Mouse (Mus musculus): Measurements from ENCODE around the gene Phf24.

Phf24 gene

DNA sequence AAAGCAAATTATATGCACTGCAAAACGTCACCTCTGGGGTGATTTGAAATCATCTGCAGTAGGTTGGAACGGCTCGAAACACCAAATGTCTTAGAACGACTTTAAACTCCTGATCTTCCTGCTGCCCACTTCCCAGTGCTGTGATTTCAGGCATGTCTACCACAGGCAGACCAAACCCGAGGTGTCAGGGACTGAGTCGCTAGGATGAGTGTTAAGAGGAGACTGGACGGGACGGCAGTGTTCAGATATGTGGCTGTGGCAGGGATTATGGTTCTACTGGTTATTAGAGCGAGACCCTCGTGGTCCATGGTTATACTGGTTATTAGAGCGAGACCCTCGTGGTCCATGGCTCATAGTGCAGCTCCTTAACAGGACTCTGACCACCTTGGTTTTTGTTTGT, 1.1 kb upstream of the Phf24 start:
- no peak for DNase-seq

DNA sequence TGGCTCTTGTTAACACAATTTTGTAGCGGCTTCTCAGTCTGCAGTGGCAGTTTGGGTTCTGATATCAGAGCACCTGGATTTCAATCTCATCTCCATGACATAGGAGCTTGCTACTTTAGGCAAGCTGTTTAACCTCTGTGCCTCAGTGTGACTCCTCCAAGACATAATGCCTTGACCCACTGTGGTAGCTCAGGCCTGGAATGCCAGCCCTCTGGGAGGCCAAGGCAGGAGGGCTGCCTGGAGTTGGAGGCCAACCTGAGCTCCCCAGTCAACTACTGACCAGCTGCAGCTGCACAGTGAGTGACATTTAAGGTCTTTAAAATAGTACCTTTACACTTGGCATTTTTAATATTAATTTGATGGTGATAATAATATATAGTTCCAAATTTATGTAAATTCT, 494 bp upstream of the Phf24 start:
- no peak for DNase-seq

DNA sequence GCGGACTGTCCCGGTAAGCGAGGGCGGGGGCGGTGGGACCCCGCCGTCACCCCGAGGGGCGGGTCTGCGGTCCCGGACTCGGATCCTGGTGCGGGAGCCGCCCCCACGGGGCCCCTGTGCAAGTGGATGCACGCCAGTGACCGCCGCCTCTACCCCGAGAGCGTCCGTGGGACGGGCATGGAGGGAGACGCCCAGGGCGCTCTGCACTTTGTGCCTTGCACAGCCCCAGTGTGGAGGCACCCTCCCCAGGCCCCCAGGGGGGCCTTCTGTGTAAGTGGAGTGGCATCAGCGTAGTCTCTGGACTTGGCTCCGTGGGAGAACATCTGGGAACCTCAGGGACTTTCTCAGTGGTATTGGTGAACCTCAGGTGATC, 928 bp downstream of the Phf24 start:
- DNase-seq: no peak

DNA sequence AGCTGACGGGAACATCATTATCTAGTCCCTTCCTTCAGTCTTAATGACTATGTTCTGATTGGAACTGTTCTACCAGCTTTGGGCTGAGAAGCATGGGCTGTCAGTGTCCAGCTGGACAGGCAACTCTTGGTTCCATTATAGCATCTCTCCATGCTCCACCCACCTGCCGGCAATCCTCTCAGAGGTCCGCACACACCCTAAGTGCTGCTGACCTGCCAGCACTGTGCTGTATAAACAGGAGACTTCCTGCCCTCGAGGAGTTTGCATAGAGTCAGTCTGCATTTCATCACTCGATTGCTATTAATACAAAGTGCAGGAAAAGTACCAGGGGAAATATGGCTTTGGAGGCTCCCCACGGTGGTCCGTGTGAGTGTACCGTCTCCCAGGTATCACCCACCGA, 4.3 kb downstream of the Phf24 start:
- no peak for DNase-seq

DNA sequence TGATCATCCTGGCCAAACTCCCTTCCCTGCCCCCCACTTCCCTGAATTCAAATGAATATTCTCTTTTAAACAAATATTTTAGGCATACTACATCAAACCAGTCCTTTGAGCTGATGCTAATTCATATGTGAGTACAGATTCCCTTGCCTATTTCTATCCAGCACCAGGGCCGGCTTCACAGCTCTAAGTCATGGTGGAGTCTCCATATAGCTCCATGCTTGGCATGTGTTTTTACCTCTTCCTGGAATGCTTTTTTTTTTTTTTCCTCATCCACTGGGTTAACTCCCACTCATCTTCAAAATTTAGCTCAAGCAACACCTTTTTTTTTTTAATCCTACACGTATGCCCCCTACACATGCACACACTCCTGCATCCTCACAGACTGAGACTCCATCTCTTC, 5.1 kb downstream of the Phf24 start:
- no peak for DNase-seq

DNA sequence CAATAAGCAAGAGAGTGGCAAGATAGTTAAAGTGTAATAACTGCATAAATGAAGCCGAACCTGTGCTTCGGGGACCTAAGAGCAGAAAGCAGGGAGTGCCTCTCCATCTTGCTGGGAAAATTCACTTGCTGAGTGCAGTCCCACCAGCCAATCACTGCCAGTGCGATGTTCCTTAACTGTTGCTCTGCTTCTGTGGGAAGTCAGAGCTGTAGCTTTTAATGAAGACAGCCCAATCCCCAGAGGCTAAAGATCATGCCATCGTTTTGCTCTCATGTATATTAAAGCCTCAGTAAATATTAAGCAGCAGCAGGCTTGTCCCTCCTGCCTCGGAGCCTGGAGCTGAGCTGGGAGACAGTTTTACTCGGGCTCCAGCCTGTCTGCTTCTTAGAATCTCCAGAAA, 5.6 kb downstream of the Phf24 start:
- no peak for DNase-seq

DNA sequence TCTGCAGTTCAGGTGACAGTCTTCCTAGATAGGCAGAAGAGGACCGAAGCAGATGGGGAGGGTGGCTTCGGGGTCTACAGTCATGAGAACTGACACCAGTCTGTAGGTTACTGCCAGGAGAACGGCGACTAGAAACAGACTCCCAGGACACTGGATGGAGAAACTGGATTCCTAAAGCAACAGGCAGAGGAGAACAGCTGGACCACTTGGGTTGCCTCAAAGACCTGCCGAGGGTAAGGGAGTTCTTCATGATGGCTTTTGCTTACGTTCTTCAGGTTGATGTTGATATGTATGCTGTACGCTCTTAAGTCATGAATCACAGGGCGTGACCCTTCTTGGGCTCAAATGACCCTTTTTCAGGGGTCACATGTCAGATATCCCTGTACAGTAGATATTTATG, 6.0 kb downstream of the Phf24 start:
- DNase-seq: no peak

DNA sequence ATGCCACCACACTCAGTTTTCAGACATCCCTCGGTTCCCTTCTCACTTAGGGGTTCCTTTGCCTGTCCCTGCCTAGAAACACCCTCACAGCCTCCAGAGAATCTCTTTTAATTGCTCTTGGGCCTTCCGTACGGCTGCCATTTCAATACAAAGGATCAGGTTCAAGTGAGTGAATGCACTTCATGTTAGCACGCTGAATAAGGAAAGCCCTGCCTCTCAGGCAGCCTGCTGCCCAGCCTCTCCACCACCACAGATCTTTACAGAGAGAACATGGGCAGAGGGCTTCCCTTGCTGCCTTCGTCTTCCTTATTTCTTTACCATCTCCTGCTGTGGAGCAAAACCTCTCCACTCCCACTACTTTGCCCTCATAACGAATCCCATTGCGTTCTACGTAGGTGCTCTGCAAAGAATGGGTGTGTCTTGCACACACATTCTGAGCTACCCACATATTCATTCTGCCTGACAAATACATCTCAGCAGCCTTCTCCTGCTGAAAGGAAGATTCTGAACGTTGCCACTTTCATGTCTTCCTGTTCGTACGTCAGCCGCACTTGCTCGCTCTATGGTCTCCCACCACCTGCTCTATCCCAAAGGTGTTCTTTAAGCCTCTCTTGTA, 7.7 kb downstream of the Phf24 start:
- no peak for DNase-seq

DNA sequence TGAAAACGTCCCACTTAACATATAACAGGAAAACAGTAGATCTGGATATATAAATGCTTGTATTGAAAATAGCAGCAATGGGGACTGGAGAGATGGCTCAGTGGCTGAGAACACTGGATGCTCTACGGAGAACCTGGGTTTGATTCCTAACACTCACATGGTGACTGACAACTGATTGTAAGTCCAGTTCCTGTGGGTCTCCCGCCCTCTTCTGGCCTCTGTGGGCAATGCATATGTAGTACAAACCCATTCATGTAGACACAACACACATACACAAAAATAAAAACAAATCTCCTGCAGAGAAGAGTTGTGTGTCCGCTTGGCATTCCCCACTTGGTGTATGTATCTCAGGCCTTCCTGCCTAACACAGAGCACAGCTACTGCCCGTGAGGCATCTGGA, 11.7 kb downstream of the Phf24 start:
- no peak for DNase-seq

DNA sequence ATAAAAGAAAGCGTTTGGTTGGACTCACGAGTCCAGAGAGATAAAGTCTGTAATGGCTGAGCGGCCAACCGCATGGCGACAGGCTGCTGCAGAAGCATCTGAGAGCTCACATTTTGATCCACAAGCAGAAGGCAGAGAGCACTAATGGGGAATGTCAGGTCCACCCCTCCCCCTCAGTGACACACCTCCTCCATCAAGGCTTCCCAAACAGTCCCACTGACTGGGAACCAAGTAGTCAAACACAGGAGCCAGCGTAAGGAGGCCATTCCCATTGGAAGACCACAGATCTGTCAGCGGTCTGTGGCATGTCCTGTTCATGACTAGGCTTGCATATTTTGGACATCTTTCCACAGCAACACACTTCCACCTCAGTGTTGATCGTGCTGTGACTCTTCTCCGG, 12.5 kb downstream of the Phf24 start:
- peak in 1 of 2 experiments; percentile 1 for DNase-seq

DNA sequence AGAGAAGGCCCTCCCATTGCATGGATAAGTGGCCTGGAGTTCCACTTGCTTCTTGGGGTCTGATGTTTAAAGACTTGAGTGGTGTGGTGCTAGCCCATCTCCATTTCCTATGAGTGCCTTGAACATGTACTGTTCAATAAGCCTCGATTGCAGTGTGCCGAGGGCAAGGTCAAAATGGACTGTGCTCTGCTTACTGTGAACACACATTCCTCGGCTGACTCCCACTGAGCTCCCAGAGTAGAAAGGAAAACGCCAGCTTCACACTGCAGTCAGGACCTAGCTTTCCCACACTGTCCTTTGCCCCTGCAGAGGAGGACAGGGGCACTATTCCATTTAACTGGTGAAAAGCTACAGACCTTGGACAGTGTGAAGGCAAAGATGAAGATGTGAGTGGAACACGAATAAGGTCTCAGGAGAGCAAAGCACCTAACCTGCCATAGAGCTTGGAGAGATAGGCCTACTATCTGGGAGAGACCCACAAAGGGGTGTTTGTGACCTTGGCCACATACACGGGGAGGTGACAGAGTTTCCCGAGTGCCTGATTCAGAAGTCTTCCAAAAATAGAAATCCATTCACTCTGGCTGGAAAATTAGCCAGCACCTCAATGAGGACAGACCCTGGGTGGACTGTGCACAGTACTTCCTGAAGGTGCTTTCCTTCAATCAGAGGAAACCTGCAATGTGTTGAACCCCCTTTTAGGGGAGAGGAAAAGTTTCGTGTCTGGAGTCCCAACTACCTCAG, 15.9 kb downstream of the Phf24 start:
- DNase-seq: peak in 1 of 2 experiments; percentile 0

DNA sequence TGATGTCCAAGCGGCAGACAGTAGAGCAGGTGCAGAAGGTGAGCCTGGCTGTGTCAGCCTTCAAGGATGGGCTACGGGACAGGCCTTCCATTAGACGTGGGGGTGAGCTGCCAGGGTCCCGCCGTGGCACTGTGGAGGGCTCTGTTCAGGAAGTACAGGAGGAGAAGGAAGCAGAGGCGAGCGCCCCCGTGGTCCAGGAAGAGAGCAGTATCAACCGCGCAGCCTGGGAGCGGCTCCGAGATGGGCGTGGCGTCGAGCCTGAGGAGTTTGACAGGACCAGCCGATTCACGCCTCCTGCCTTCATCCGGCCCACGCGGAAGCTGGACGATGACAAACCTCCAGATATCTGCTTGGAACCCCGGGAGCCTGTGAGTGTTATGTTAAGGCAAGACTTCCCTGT, 17.2 kb downstream of the Phf24 start:
- DNase-seq: no peak

DNA sequence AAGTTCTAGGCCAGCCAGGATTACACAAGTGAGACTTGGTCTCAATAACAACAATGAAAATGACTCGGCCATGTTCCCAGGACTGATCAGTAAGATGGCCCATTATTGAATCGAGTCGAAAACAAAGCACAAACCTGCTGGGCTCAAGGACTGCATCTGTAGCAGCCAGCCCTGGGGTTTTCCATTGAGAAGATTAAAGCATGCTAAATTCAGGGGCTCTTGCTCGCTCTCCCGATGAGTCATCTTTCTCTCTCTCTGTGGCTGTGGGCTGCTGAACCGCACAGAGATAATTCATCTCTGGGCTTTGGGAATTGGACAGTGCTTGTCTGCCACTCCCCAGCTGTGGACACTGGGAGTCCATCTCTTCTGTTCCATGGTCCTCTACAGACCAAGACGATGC, 24.9 kb downstream of the Phf24 start:
- no peak for DNase-seq

DNA sequence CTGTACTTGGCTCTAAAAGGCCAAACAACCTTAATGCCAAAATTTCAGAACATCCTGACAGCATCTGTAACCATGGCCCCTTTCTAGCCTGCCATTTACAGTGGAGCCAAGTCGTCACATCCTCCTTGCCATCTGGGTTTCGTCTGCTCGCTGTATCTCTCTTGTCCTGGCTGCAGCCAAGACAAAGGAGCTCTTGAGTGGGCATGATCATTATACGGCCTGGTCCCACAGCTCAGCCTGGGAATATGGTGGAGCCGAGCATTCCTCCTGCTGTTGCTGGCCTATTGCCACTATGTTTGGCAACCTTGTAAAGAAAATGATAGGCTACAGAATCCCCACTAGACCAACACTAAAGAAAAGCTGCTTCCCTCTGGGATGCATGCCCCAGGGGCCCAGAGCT, 26.9 kb downstream of the Phf24 start:
- no peak for DNase-seq

DNA sequence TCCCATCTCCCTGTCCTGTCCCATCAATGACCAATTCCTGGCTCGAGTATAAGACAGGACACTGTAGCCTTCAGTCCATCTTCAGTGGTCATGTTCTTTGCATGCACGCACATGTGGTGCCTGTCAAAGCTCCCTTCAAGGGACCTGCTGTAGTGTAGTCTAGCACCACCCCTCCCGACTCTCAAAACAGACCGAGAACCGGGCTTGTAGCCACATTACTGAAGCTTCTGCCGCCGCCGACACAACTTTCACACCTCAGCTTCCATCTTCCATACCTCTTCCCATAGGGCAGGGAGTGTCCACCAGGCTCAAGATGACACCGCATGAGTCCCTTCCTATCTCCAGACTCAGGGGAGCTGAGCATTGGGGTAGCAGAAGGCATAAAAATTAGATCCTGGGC, 27.7 kb downstream of the Phf24 start:
- no peak for DNase-seq

DNA sequence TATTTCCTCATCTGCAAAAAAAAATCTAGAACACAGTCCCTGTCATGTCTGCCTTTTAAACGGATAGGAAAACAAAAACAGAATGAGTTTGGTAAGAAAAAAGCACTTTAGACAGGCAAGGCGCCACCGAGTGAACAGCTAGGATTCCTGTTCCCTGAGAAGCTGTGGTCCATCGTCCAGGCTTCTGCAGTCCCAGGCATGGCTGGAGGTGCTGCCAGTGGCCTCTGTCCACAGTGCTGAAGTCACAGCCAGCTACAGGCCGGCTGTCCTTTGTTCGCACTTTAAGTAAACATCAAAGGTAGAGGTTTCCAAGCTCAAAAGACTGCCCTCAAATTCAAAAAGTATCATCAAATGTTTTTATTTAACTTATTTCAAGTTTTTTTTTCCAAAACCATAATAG, 28.6 kb downstream of the Phf24 start:
- DNase-seq: no peak

DNA sequence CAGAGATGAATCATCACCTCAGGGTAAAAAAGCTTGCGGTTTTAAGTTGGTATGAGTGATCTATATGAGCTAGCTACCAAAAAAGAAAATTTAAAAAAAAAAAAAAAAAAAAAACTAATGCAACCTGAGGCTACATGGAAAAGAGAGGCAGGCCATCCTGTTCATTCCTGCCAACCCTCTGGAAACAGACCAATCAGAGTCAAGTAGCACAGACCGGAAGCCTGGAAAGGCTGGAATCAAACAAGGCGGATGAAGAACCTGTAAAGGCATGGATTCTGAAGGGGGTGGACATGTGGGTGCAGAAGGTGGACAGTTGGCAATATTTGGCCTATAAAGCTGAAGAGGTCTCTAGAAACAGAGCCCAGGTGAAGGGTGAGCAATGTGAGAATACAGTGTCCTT, 29.0 kb downstream of the Phf24 start:
- DNase-seq: no peak

DNA sequence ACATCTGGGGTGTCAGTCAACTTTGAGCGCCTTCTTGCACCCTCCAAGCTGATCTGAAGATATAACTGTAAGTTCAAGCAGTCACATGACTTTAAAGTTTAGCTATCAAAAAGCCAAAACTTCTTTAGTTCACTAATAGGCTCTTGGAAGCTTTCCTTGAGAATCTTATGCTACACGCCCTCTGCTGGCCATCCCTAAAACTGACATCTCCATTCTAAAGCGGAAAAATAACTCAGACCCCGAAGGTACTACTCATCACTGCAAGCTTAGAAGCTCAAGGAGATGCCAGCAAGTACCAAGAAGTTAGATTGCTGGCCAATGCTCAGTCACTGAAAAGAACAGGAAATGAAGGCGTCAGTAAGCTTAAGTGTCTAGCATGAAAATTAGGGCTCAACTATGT, 29.5 kb downstream of the Phf24 start:
- peak in 1 of 2 experiments; percentile 50 for DNase-seq

DNA sequence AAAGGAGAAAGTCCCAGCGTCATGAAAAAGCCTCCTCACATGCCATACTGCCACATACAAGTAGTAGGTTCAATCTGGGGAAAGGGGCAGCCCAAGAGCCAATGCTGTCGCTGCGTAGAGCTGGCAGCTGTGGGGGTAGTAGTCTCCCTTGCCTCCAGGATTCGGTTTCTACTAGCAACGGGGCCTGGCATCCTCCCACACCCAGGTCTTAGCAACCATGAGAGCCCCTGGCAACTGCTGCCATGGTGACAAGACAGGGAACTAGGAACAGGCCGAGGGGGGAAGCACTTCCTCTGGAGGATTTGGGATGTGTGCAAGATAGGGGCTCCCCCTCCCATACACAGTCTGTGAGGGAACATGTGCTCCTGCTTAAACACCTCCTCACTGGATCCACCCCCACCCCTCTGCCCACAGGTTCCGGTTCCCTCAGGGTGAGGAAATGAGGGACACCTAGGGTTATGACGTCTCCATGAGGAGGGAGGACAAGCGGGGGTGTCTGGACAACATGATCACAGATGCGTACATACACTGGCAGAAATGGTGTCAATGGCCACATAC, 30.4 kb downstream of the Phf24 start:
- no peak for DNase-seq

DNA sequence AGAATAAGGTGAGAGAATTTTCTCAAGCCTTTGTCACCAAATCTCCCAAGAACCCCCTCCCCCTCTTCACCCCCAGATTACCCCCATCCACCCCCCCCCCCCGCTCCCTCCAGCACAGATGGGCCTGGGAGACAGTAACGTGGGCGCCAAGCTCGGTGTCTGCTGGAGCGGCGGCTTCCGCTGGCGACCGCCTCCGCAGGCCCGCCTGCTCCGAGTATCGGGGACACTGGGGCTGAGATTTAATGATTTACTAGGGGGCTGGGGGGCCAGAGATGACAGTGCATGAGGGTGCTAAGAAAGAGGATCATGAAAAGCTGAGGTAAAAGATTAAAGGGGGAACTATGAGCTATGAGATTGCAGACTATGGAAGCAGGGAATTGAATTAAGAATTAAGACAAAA, 32.1 kb downstream of the Phf24 start:
- no peak for DNase-seq

DNA sequence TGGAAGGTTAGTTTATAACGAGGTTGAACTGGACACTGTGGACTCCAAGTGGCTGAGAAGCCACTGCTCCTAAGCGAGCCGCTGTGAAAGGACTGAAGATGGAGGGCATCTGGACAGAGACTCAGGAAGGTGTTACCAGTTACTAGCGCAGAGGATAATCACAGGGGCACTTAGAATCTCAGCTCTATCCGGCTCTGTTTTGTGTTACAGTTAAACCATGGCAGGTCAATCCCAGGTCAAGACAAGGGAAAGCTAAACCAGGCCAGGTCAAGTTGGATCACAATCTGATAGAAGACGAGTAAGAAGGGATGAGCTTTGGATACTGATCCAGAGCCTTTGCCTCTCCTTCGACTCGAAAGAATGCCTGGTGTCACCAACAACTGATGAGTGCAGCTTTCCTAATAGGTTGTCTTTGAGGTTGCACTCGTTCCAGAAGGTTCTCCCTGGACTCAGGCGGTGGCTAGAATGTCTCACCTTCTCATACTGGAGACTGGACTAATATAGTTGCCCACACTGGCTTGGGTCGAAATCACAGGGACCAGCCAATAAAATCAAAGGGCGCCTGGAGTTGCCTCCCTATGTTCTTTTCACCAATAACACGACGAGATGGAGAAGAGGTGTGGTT, 32.7 kb downstream of the Phf24 start:
- DNase-seq: no peak

DNA sequence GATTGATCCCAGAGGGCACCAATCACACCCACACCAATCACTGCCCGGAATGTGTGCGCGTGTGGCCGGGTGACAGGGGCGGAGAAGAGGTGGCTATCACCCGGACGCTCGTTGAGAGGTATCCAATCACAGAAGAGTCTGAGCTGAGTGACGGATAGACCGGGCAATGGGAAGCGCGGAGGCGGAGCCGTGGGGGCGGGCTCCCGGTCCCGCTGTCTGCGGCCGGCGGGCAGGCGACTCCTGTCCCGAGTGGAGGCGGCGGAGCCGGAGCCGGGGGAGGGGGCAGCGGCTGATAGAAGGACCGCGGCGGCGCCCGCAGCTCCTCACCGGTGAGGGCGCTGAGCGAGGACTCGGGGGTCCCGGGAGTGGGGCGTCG, 33.2 kb downstream of the Phf24 start, which contains the start of gene Dnajb5:
Gene Dnajb5, plus strand, starts transcription at position 139 of the 376 bp plus-strand sequence.
- DNase-seq: peak; percentile 96 to 98

DNA sequence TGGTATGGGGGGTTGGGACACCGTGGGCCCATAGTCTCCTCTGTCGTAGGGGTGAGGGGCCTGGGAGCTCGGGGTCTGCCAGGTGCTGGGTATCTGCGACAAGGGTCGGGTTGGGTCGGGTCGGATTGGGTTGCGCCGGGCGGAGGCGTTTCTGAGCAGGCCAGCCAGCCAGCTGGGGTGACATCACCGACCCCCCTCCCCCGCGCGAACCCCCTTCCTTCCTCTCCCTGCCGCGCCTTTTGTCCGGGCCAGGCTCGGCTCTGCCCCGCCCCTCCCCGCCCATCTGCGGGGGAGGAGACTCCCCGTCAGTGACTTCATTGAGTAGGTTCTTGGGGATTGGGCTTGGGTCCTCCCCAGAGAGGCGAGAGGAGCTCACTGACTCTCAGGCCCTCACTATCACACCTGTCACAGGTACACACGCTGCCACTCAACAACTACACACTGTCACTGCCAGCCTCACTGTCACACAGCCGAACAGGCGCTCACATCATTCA, 33.7 kb downstream of the Phf24 start:
- peak; percentile 85 to 90 for DNase-seq

Measured in spleen, adult 18-20 months (tissue).